Mouse (Mus musculus) bone marrow, adult 2 months (tissue): ENCODE results near the gene Maml3. TPM values are rescaled to one million over a fixed set of nuclear protein-coding genes. Genes with fewer than 3 reads are reported as not detected.

Experiments used
- H3K27ac ChIP-seq: fragments of 200-500 bp; 2 replicates; pipeline ENCODE4 v1.5.1; 2012; ENCODE audit warnings: low read depth, mild to moderate bottlenecking, control low read depth, inconsistent platforms, low read length; ENCODE audit not compliant: control insufficient read depth, poor library complexity, insufficient read depth
- H3K4me1 ChIP-seq: fragments of 200-500 bp; 2 replicates; pipeline ENCODE4 v1.6.1; 2011; ENCODE audit warnings: low read length; ENCODE audit not compliant: control insufficient read depth, insufficient read depth
- H3K4me3 ChIP-seq: fragments of 200-500 bp; replicated peaks from 2 replicates; pipeline ENCODE3; 2011; ENCODE audit warnings: mild to moderate bottlenecking, low read depth, low read length, control low read depth; ENCODE audit not compliant: control insufficient read depth
- CTCF ChIP-seq: fragments of 200-500 bp; IDR thresholded peaks from 2 replicates; pipeline ENCODE4 v1.5.1; 2011; ENCODE audit warnings: low read length, control low read depth; ENCODE audit not compliant: control insufficient read depth, insufficient read depth
- POLR2A ChIP-seq: fragments of 200-500 bp; IDR thresholded peaks from 2 replicates; pipeline ENCODE4 v1.6.1; 2011; ENCODE audit warnings: low read depth, mild to moderate bottlenecking, control low read depth, low read length, borderline replicate concordance; ENCODE audit not compliant: control insufficient read depth
- WGBS: fragments of 180-500 bp; shearing (Covaris S2); methylation state at CpG from one replicate; pipeline ENCODE4 v1.1.7; 2018; 5-methylcytosine and 5-hydroxymethylcytosine counted together
- polyA plus RNA-seq: library from polyadenylated mRNA; stranded (reverse); fragments of >200 nt; gene quantifications from 2 replicates; pipeline ENCODE4 v1.2.4, GENCODE M21; 2011; ENCODE audit warnings: low replicate concordance; ENCODE audit not compliant: missing spikeins, insufficient read depth, insufficient read length

Gene Maml3
- polyA plus RNA-seq, 1 experiment: 4.9 TPM

GRCm38 (mm10) chr3:51701281-51701751 lies 403.6 kb downstream of the Maml3 start:
- Histone ChIP-seq H3K27ac (no peak overlapping the region), H3K4me3 (peak overlapping the region; percentile 61), H3K4me1 (no peaks in the 10 kb centered on the region; the same call in 1 of the 2 replicates)
- TF ChIP-seq POLR2A: peak; percentile 22; the same call in 1 of the 2 replicates
- peak; percentile 68 for TF ChIP-seq CTCF
- under 1% methylated on average over 27 of the region's 27 CpGs for WGBS

GRCm38 (mm10) chr3:51700731-51701280 lies 404.1 kb downstream of the Maml3 start:
- TF ChIP-seq POLR2A: no peak
- TF ChIP-seq CTCF: no peak
- H3K27ac ChIP-seq: no peak overlapping the region
- WGBS: 5% methylated on average over 15 of the region's 15 CpGs
- no peaks in the 10 kb centered on the region; the same call in 1 of the 2 replicates for H3K4me1 ChIP-seq
- no peak overlapping the region for H3K4me3 ChIP-seq

DNA sequence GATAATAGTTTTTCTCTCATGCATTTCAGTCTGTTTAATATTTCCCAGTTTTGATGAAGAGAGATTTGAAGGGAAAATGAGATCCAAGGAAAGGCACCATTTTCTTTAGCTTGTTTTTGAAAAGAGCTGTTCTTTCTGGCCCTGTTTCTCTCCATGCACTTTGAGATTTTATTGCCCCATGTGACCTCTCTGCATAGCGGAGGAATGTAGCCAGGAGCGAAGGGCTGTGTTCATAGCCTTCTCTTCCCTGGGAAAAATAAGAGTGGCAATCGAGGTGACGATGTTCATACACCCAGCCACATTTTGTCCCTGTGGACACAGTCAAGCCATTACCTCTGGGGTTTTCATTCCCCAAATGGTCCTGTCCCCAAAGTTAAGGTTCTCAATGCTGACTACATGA lies 404.8 kb downstream of the Maml3 start:
- Histone ChIP-seq H3K4me3 (no peak overlapping the region), H3K27ac (no peak overlapping the region), H3K4me1 (no peaks in the 10 kb centered on the region; the same call in 1 of the 2 replicates)
- 85% methylated on average over 4 of the region's 4 CpGs for WGBS
- no peak for TF ChIP-seq CTCF
- no peak for TF ChIP-seq POLR2A

DNA sequence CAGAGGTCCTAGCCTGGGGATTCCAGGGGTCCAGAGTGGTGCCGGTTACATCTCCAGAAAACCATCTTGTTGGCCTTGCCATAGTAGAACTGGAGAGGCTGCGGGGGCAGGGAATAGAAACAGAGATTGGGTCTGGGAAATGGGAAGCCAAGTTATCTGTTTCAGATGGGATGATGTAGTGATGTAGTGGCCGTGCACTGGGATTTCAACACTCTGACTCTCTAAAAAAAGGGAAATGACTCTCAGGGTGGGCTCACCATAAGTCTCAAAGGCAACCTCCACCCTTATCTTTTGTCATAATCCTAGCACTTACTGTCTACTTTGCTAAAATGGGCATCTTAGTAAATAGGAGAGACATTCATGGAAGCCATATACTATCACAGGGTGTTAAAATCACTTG lies 406.9 kb downstream of the Maml3 start:
- no peak for TF ChIP-seq CTCF
- TF ChIP-seq POLR2A: no peak
- H3K27ac ChIP-seq: no peak overlapping the region
- no peaks in the 10 kb centered on the region; the same call in 1 of the 2 replicates for H3K4me1 ChIP-seq
- no peak overlapping the region for H3K4me3 ChIP-seq
- WGBS: 70% methylated on average over 3 of the region's 3 CpGs

DNA sequence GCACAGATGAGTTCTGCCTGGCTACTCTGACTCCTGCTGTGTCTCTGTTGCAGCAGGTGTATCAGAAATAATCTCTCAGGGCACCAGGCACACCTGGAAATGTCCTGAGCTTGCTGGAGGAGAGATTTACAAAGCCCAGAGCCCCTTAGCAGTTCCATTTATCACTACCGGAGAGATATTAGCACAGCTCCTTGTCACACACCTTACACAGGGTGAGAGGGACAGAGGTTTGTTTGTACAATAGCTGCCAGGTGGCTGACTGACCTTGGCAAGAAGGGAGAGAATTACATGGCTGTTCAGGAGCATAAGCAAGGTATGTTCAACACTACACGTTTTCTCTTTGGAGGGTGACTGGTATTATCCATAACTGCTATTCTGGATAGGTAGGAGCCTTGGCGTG lies 409.2 kb downstream of the Maml3 start:
- WGBS: 82% methylated on average over 3 of the region's 3 CpGs
- no peaks in the 10 kb centered on the region for H3K4me1 ChIP-seq
- no peak overlapping the region for H3K4me3 ChIP-seq
- no peak overlapping the region for H3K27ac ChIP-seq
- TF ChIP-seq CTCF: no peak
- no peak for TF ChIP-seq POLR2A

- WGBS: 89% methylated on average over 14 of the region's 14 CpGs
- no peak overlapping the region for H3K4me3 ChIP-seq
- no peak overlapping the region for H3K27ac ChIP-seq
- TF ChIP-seq CTCF (no peak), POLR2A (no peak)
- H3K4me1 ChIP-seq: no peaks in the 10 kb centered on the region
Measured at GRCm38 (mm10) chr3:51694576-51694975, 410.3 kb downstream of the Maml3 start.

DNA sequence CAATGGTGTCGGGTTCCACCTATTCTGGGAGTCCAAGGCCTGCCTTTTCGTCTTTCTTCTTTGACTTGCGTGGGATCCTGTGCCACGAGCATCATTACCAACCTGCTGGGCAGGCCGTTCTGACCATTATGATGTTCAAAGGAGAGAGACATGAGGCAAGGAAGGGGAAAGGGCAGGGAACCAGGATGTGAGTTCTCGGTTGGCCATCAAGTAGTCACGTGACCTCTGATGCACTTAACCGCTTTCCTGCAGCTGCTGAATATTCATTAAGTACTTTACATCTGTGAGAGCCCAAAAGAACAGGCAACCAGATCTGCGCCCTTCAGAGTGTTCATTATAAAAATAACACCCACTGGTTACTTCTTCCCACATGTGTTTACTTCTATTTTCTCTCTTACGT lies 411.7 kb downstream of the Maml3 start:
- no peak for TF ChIP-seq CTCF
- TF ChIP-seq POLR2A: no peak
- Histone ChIP-seq H3K4me1 (no peaks in the 10 kb centered on the region; the same call in 1 of the 2 replicates), H3K4me3 (no peak overlapping the region), H3K27ac (no peak overlapping the region)
- WGBS: 89% methylated on average over 10 of the region's 10 CpGs

DNA sequence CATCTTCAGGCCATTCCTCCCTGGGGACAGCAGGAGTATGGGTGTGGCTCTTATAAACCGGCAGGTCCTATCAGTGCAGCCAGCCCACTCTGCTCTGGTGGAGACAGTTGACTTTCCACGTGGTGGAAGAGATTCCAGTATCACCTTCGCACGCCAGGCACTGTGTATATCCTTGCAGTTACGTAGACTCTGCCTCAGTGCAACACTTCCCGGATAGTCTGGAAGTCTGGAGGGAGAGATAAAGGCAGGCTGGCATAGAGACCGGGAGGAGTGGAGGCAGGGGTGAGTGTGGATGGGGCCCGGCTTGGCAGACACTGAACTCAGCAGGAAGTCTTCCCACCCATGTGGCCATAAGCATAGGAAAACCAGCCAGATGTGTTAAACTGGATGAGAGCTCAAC lies 416.2 kb downstream of the Maml3 start:
- WGBS: 52% methylated on average over 8 of the region's 8 CpGs
- H3K4me3 ChIP-seq: no peak overlapping the region
- H3K4me1 ChIP-seq: no peaks in the 10 kb centered on the region; the same call in 1 of the 2 replicates
- TF ChIP-seq CTCF (no peak), POLR2A (no peak)
- H3K27ac ChIP-seq: no peak overlapping the region
